Mouse (Mus musculus) embryonic facial prominence, embryonic 11.5 days (tissue): ENCODE results near the gene Ttll12. TPM values are rescaled to one million over a fixed set of nuclear protein-coding genes. Genes with fewer than 3 reads are reported as not detected.

Source experiments
- ATAC-seq: fragments of 200-750 bp; cut with Nextera tagmentation; replicated peaks from 2 replicates; pipeline ENCODE4 v1.8.0; 2017; ENCODE audit warnings: low read depth; ENCODE audit not compliant: insufficient number of reproducible peaks, low FRiP score, low TSS enrichment
- DNase-seq: peaks from one replicate; pipeline ENCODE4 v3.0.0-alpha.2; 2015; ENCODE audit warnings: low spot score
- H3K27ac ChIP-seq: fragments of 300-500 bp; sonication (generic); replicated peaks from 2 replicates; pipeline ENCODE4 v1.5.1; 2014; ENCODE audit warnings: mild to moderate bottlenecking, low read depth, low read length, control low read depth
- H3K27me3 ChIP-seq: fragments of 300-500 bp; sonication (generic); 2 replicates; pipeline ENCODE4 v1.6.1; 2014; ENCODE audit warnings: mild to moderate bottlenecking, low read length, moderate library complexity, mixed read lengths; ENCODE audit not compliant: control insufficient read depth, insufficient read depth
- H3K36me3 ChIP-seq: fragments of 300-500 bp; sonication (generic); replicated peaks from 2 replicates; pipeline ENCODE4 v1.6.1; 2014; ENCODE audit warnings: low read depth, mild to moderate bottlenecking, low read length, moderate library complexity, mixed read lengths; ENCODE audit not compliant: control insufficient read depth, insufficient read depth
- H3K4me1 ChIP-seq: fragments of 300-500 bp; sonication (generic); 2 replicates; pipeline ENCODE4 v1.6.1; 2014; ENCODE audit warnings: low read length, mixed read lengths; ENCODE audit not compliant: control insufficient read depth, insufficient read depth
- H3K4me2 ChIP-seq: fragments of 300-500 bp; sonication (generic); 2 replicates; pipeline ENCODE4 v1.6.1; 2014; ENCODE audit warnings: low read depth, mild to moderate bottlenecking, control low read depth, low read length, moderate library complexity
- H3K4me3 ChIP-seq: fragments of 300-500 bp; sonication (generic); 2 replicates; pipeline ENCODE4 v1.5.1; 2014; ENCODE audit warnings: low read depth, low read length, control low read depth
- H3K9ac ChIP-seq: fragments of 300-500 bp; sonication (generic); replicated peaks from 2 replicates; pipeline ENCODE4 v1.6.1; 2014; ENCODE audit warnings: mild to moderate bottlenecking, control low read depth, low read length
- H3K9me3 ChIP-seq: fragments of 300-500 bp; sonication (generic); replicated peaks from 2 replicates; pipeline ENCODE4 v1.6.1; 2016; ENCODE audit warnings: mild to moderate bottlenecking, low read length, inconsistent platforms, mixed read lengths; ENCODE audit not compliant: control insufficient read depth
- WGBS: fragments of 180-500 bp; shearing (Covaris S2); extraction: QIAGEN DNeasy Blood & Tissue Kit; methylation state at CpG from one replicate; pipeline ENCODE4 v1.1.7; 2014; 5-methylcytosine and 5-hydroxymethylcytosine counted together
- polyA plus RNA-seq: library from polyadenylated mRNA; unstranded; fragments of >200 nt; fragmentation: Nextera tagmentation; extraction: Ambion mirVana; gene quantifications from 2 replicates; pipeline ENCODE4 v1.2.1, GENCODE M21; 2014

Gene Ttll12
- polyA plus RNA-seq, 1 experiment from 2014 or later: 48.6 TPM

- Histone ChIP-seq H3K36me3 (peaks cover 15% of the 10 kb centered on the region), H3K9me3 (no peaks in the 10 kb centered on the region), H3K9ac (no peak overlapping the region), H3K4me3 (no peak overlapping the region), H3K27me3 (no peaks in the 10 kb centered on the region), H3K4me1 (no peaks in the 10 kb centered on the region), H3K4me2 (no peak overlapping the region), H3K27ac (no peak overlapping the region)
- DNase-seq: no peak
- no peak for ATAC-seq
- WGBS: 93% methylated on average over 8 of the region's 8 CpGs
Measured at GRCm38 (mm10) chr15:83575543-83575942, 19.4 kb downstream of the Ttll12 start.

GRCm38 (mm10) chr15:83574731-83575351, 20.1 kb downstream of the Ttll12 start:
- Histone ChIP-seq H3K36me3 (peaks cover 12% of the 10 kb centered on the region), H3K27ac (no peak overlapping the region), H3K4me1 (no peaks in the 10 kb centered on the region), H3K4me2 (no peak overlapping the region), H3K4me3 (no peak overlapping the region), H3K9me3 (no peaks in the 10 kb centered on the region), H3K9ac (no peak overlapping the region), H3K27me3 (no peaks in the 10 kb centered on the region)
- ATAC-seq (no peak), DNase-seq (no peak)
- 86% methylated on average over 6 of the region's 6 CpGs for WGBS

- no peaks in the 10 kb centered on the region for H3K27me3 ChIP-seq
- 96% methylated on average over 12 of the region's 12 CpGs for WGBS
- H3K4me1 ChIP-seq: no peaks in the 10 kb centered on the region
- ATAC-seq: no peak
- H3K4me2 ChIP-seq: no peak overlapping the region
- no peak overlapping the region for H3K4me3 ChIP-seq
- H3K9ac ChIP-seq: no peak overlapping the region
- H3K27ac ChIP-seq: no peak overlapping the region
- no peaks in the 10 kb centered on the region for H3K9me3 ChIP-seq
- no peak for DNase-seq
- peaks cover 9% of the 10 kb centered on the region for H3K36me3 ChIP-seq
Measured at GRCm38 (mm10) chr15:83573606-83574005, 21.4 kb downstream of the Ttll12 start.

- Histone ChIP-seq H3K4me2 (no peak overlapping the region), H3K27me3 (no peaks in the 10 kb centered on the region), H3K4me1 (no peaks in the 10 kb centered on the region), H3K4me3 (no peak overlapping the region), H3K9ac (no peak overlapping the region), H3K9me3 (no peaks in the 10 kb centered on the region), H3K36me3 (peaks cover 9% of the 10 kb centered on the region), H3K27ac (no peak overlapping the region)
- no peak for ATAC-seq
- WGBS: 81% methylated on average over 4 of the region's 4 CpGs
- no peak for DNase-seq
Measured at GRCm38 (mm10) chr15:83572132-83572531, 22.8 kb downstream of the Ttll12 start.

GRCm38 (mm10) chr15:83571636-83572035, 23.3 kb downstream of the Ttll12 start:
- DNase-seq (no peak), ATAC-seq (no peak)
- Histone ChIP-seq H3K4me3 (no peak overlapping the region), H3K4me2 (no peak overlapping the region), H3K27ac (no peak overlapping the region), H3K9ac (no peak overlapping the region), H3K36me3 (peaks cover 7% of the 10 kb centered on the region), H3K4me1 (no peaks in the 10 kb centered on the region), H3K9me3 (no peaks in the 10 kb centered on the region), H3K27me3 (no peaks in the 10 kb centered on the region)
- 89% methylated on average over 5 of the region's 5 CpGs for WGBS

- no peak for ATAC-seq
- no peak overlapping the region for H3K27ac ChIP-seq
- H3K9ac ChIP-seq: no peak overlapping the region
- DNase-seq: no peak
- no peak overlapping the region for H3K4me2 ChIP-seq
- no peaks in the 10 kb centered on the region for H3K27me3 ChIP-seq
- H3K4me3 ChIP-seq: no peak overlapping the region
- no peaks in the 10 kb centered on the region for H3K4me1 ChIP-seq
- no peaks in the 10 kb centered on the region for H3K9me3 ChIP-seq
- 71% methylated on average over 2 of the region's 2 CpGs for WGBS
- H3K36me3 ChIP-seq: no peaks in the 10 kb centered on the region
Measured at GRCm38 (mm10) chr15:83570641-83571040, 24.3 kb downstream of the Ttll12 start.

GRCm38 (mm10) chr15:83569682-83570081, 25.3 kb downstream of the Ttll12 start:
- Histone ChIP-seq H3K27me3 (no peaks in the 10 kb centered on the region), H3K4me3 (no peak overlapping the region), H3K27ac (no peak overlapping the region), H3K36me3 (no peaks in the 10 kb centered on the region), H3K9me3 (no peaks in the 10 kb centered on the region), H3K9ac (no peak overlapping the region), H3K4me1 (no peaks in the 10 kb centered on the region), H3K4me2 (no peak overlapping the region)
- DNase-seq: no peak
- 53% methylated on average over 11 of the region's 11 CpGs for WGBS
- ATAC-seq: no peak

- H3K36me3 ChIP-seq: no peaks in the 10 kb centered on the region
- WGBS: 94% methylated on average over 5 of the region's 5 CpGs
- no peak overlapping the region for H3K27ac ChIP-seq
- H3K9me3 ChIP-seq: no peaks in the 10 kb centered on the region
- H3K4me3 ChIP-seq: no peak overlapping the region
- DNase-seq (no peak), ATAC-seq (no peak)
- H3K9ac ChIP-seq: no peak overlapping the region
- no peaks in the 10 kb centered on the region; the same call in 1 of the 2 replicates for H3K4me1 ChIP-seq
- no peaks in the 10 kb centered on the region for H3K27me3 ChIP-seq
- no peak overlapping the region for H3K4me2 ChIP-seq
Measured at GRCm38 (mm10) chr15:83568544-83568943, 26.4 kb downstream of the Ttll12 start.
